Mouse (Mus musculus): ENCODE measurements around the gene Fgfr4. TPM values are rescaled to one million over a fixed set of nuclear protein-coding genes. Genes with fewer than 3 reads are reported as not detected.

The Fgfr4 gene
- polyA plus RNA-seq, 1 experiment from 2014 or later = 4.0 TPM

DNA sequence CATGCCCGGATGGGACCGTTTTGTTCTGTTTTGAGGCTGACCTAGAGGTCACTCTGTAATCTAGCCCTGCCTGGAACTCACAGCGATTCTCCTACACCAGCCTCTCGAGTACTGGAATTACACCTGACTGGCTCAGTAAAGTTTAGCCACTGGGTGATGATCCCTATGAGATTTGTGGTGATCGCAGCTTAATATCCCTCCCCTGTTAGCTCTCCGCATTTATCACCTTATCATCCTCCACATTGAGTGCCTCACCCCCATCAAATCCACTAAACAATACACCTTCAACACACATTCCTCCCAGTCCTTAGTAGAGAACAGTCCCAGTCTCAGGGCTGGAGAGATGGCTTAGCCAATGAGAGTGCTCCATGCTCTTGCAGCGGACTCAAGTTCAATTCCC lies 9.9 kb downstream of the Fgfr4 start:
- peaks cover 10% of the 10 kb centered on the region; the same call in 1 of the 2 replicates for H3K36me3 ChIP-seq (ENCODE audit: control insufficient read depth, insufficient read depth)
- no peaks in the 10 kb centered on the region for H3K9me3 ChIP-seq (ENCODE audit: control insufficient read depth)
- H3K27me3 ChIP-seq (replicated peaks; ENCODE audit: control insufficient read depth, insufficient read depth, low read length) = no peaks in the 10 kb centered on the region
- H3K27ac ChIP-seq (ENCODE audit: low read depth, low read length) = no peak overlapping the region
- H3K4me3 ChIP-seq (ENCODE audit: low read depth, low read length) = no peak overlapping the region
- H3K9ac ChIP-seq (ENCODE audit: low read depth, low read length) = no peak overlapping the region
- no peak for ATAC-seq
- H3K4me1 ChIP-seq (replicated peaks; ENCODE audit: control insufficient read depth, insufficient read depth, low read length) = no peaks in the 10 kb centered on the region
- WGBS = 67% methylated on average over 7 of the region's 7 CpGs
- no peak for TF ChIP-seq CTCF (IDR thresholded peaks at IDR 0.05; ENCODE audit: low read depth)
- H3K4me2 ChIP-seq (replicated peaks; ENCODE audit: low read depth) = no peak overlapping the region

DNA sequence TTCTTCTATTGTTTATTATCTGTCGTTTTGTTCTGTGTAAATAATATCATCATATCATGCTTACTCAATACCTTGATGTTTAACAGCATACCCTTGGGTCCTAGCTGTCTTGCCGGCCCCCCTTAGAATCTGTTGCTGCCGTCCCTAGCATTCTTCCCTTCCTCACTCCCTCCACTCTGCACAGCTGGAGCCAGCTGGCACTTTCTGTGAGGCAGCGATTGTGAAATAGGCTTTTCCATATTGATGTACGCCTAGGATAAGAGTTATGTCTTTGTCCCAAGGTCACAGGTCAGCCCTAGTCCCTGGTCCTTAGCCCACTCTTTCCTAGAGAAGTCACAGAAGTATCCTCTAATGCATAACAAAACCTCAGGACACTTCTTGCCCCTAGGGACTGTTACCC lies 11.1 kb downstream of the Fgfr4 start:
- peaks cover 10% of the 10 kb centered on the region; the same call in 1 of the 2 replicates for H3K36me3 ChIP-seq (ENCODE audit: control insufficient read depth, insufficient read depth)
- no peak for TF ChIP-seq CTCF (IDR thresholded peaks at IDR 0.05; ENCODE audit: low read depth)
- no peak overlapping the region for H3K9ac ChIP-seq (ENCODE audit: low read depth, low read length)
- no peak for ATAC-seq
- H3K4me2 ChIP-seq (replicated peaks; ENCODE audit: low read depth) = no peak overlapping the region
- 50% methylated on average over 5 of the region's 5 CpGs for WGBS
- H3K4me3 ChIP-seq (ENCODE audit: low read depth, low read length) = no peak overlapping the region
- H3K27me3 ChIP-seq (replicated peaks; ENCODE audit: control insufficient read depth, insufficient read depth, low read length) = no peaks in the 10 kb centered on the region
- H3K27ac ChIP-seq (ENCODE audit: low read depth, low read length) = no peak overlapping the region
- no peaks in the 10 kb centered on the region for H3K9me3 ChIP-seq (ENCODE audit: control insufficient read depth)
- no peaks in the 10 kb centered on the region for H3K4me1 ChIP-seq (replicated peaks; ENCODE audit: control insufficient read depth, insufficient read depth, low read length)

DNA sequence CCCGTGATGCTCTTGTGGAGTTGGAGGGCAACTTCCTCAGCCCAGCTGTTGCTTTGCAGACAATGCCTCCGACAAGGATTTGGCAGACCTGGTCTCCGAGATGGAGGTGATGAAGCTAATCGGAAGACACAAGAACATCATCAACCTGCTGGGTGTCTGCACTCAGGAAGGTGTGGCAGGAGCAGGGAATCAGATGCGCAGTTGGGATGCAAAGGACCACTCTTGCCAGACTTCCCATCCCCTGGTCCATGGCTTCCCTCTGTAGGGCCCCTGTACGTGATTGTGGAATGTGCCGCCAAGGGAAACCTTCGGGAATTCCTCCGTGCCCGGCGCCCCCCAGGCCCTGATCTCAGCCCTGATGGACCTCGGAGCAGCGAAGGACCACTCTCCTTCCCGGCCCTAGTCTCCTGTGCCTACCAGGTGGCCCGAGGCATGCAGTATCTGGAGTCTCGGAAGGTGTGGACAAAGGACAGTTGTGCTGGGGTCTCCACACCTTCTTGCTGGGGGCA lies 13.4 kb downstream of the Fgfr4 start:
- H3K4me3 ChIP-seq (ENCODE audit: low read depth, low read length) = no peak overlapping the region
- H3K9ac ChIP-seq (ENCODE audit: low read depth, low read length) = no peak overlapping the region
- no peak for TF ChIP-seq CTCF (IDR thresholded peaks at IDR 0.05; ENCODE audit: low read depth)
- H3K36me3 ChIP-seq (ENCODE audit: control insufficient read depth, insufficient read depth) = peaks cover 10% of the 10 kb centered on the region; the same call in 1 of the 2 replicates
- no peaks in the 10 kb centered on the region for H3K9me3 ChIP-seq (ENCODE audit: control insufficient read depth)
- no peaks in the 10 kb centered on the region for H3K27me3 ChIP-seq (replicated peaks; ENCODE audit: control insufficient read depth, insufficient read depth, low read length)
- H3K4me2 ChIP-seq (replicated peaks; ENCODE audit: low read depth) = no peak overlapping the region
- ATAC-seq = no peak
- no peak overlapping the region for H3K27ac ChIP-seq (ENCODE audit: low read depth, low read length)
- 92% methylated on average over 16 of the region's 16 CpGs for WGBS
- no peaks in the 10 kb centered on the region for H3K4me1 ChIP-seq (replicated peaks; ENCODE audit: control insufficient read depth, insufficient read depth, low read length)

GRCm38 (mm10) chr13:55166806-55167725 lies 14.6 kb downstream of the Fgfr4 start:
- Histone ChIP-seq H3K27me3 (replicated peaks; ENCODE audit: control insufficient read depth, insufficient read depth, low read length) (no peaks in the 10 kb centered on the region), H3K4me2 (replicated peaks; ENCODE audit: low read depth) (no peak overlapping the region), H3K4me3 (ENCODE audit: low read depth, low read length) (no peak overlapping the region), H3K9ac (ENCODE audit: low read depth, low read length) (no peak overlapping the region), H3K27ac (ENCODE audit: low read depth, low read length) (no peak overlapping the region), H3K36me3 (ENCODE audit: control insufficient read depth, insufficient read depth) (0 out of 2 replicates have a peak, but pooled peaks cover 6% of the 10 kb centered on the region), H3K4me1 (replicated peaks; ENCODE audit: control insufficient read depth, insufficient read depth, low read length) (no peaks in the 10 kb centered on the region), H3K9me3 (ENCODE audit: control insufficient read depth) (no peaks in the 10 kb centered on the region)
- no peak for ATAC-seq
- no peak for TF ChIP-seq CTCF (IDR thresholded peaks at IDR 0.05; ENCODE audit: low read depth)
- 88% methylated on average over 32 of the region's 32 CpGs for WGBS

DNA sequence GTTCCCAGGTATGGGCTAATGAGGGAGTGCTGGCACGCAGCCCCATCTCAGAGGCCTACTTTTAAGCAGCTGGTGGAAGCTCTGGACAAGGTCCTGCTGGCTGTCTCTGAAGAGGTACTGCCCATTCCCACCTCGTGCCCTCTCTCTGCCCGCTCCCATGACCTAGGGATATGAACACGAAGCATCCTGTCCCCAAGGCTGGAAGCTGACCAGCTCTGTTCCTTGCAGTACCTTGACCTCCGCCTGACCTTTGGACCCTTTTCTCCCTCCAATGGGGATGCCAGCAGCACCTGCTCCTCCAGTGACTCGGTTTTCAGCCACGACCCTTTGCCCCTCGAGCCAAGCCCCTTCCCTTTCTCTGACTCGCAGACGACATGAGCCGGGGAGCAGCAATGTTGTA lies 15.4 kb downstream of the Fgfr4 start:
- Histone ChIP-seq H3K27ac (ENCODE audit: low read depth, low read length) (no peak overlapping the region), H3K9ac (ENCODE audit: low read depth, low read length) (no peak overlapping the region), H3K4me2 (replicated peaks; ENCODE audit: low read depth) (no peak overlapping the region), H3K36me3 (ENCODE audit: control insufficient read depth, insufficient read depth) (0 out of 2 replicates have a peak, but pooled peaks cover 6% of the 10 kb centered on the region), H3K9me3 (ENCODE audit: control insufficient read depth) (no peaks in the 10 kb centered on the region), H3K27me3 (replicated peaks; ENCODE audit: control insufficient read depth, insufficient read depth, low read length) (no peaks in the 10 kb centered on the region), H3K4me1 (replicated peaks; ENCODE audit: control insufficient read depth, insufficient read depth, low read length) (no peaks in the 10 kb centered on the region), H3K4me3 (ENCODE audit: low read depth, low read length) (no peak overlapping the region)
- ATAC-seq = no peak
- no peak for TF ChIP-seq CTCF (IDR thresholded peaks at IDR 0.05; ENCODE audit: low read depth)
- 85% methylated on average over 11 of the region's 11 CpGs for WGBS

GRCm38 (mm10) chr13:55168255-55168654 lies 15.8 kb downstream of the Fgfr4 start:
- H3K27me3 ChIP-seq (replicated peaks; ENCODE audit: control insufficient read depth, insufficient read depth, low read length) = no peaks in the 10 kb centered on the region
- TF ChIP-seq CTCF (IDR thresholded peaks at IDR 0.05; ENCODE audit: low read depth) = no peak
- no peak for ATAC-seq
- H3K36me3 ChIP-seq (ENCODE audit: control insufficient read depth, insufficient read depth) = 0 out of 2 replicates have a peak, but pooled peaks cover 6% of the 10 kb centered on the region
- WGBS = 83% methylated on average over 5 of the region's 5 CpGs
- H3K4me3 ChIP-seq (ENCODE audit: low read depth, low read length) = no peak overlapping the region
- H3K4me2 ChIP-seq (replicated peaks; ENCODE audit: low read depth) = no peak overlapping the region
- no peaks in the 10 kb centered on the region for H3K9me3 ChIP-seq (ENCODE audit: control insufficient read depth)
- H3K9ac ChIP-seq (ENCODE audit: low read depth, low read length) = no peak overlapping the region
- H3K27ac ChIP-seq (ENCODE audit: low read depth, low read length) = no peak overlapping the region
- H3K4me1 ChIP-seq (replicated peaks; ENCODE audit: control insufficient read depth, insufficient read depth, low read length) = no peaks in the 10 kb centered on the region

All from intestine, postnatal 0 days (tissue).